Mouse (Mus musculus) midbrain, embryonic 11.5 days (tissue): ENCODE results near the gene Dnajb3. TPM values are rescaled to one million over a fixed set of nuclear protein-coding genes. Genes with fewer than 3 reads are reported as not detected.

Experiments
- ATAC-seq: fragments of 200-750 bp; cut with Nextera tagmentation; 2 replicates; pipeline ENCODE4 v1.8.0; 2017; ENCODE audit warnings: moderate TSS enrichment, moderate library complexity; ENCODE audit not compliant: low FRiP score
- DNase-seq: peaks from one replicate; pipeline ENCODE4 v3.0.0; 2015; ENCODE audit warnings: low spot score; ENCODE audit errors: missing footprints
- H3K27ac ChIP-seq: fragments of 300-500 bp; sonication (generic); 2 replicates; pipeline ENCODE4 v1.5.1; 2014; ENCODE audit warnings: low read depth, low read length
- H3K27me3 ChIP-seq: fragments of 300-500 bp; sonication (generic); 2 replicates; pipeline ENCODE4 v1.6.1; 2014; ENCODE audit warnings: mild to moderate bottlenecking, low read length, moderate library complexity, mixed read lengths; ENCODE audit not compliant: control insufficient read depth, insufficient read depth
- H3K36me3 ChIP-seq: fragments of 300-500 bp; sonication (generic); 2 replicates; pipeline ENCODE4 v1.6.1; 2014; ENCODE audit warnings: mild to moderate bottlenecking, low read length, moderate library complexity, mixed read lengths; ENCODE audit not compliant: control insufficient read depth, insufficient read depth
- H3K4me1 ChIP-seq: fragments of 300-500 bp; sonication (generic); 2 replicates; pipeline ENCODE4 v1.6.1; 2014; ENCODE audit warnings: low read length; ENCODE audit not compliant: control insufficient read depth, insufficient read depth
- H3K4me2 ChIP-seq: fragments of 300-500 bp; sonication (generic); 2 replicates; pipeline ENCODE4 v1.6.1; 2014; ENCODE audit warnings: mild to moderate bottlenecking, moderate library complexity
- H3K4me3 ChIP-seq: fragments of 300-500 bp; sonication (generic); 2 replicates; pipeline ENCODE4 v1.5.1; 2014; ENCODE audit warnings: low read depth, low read length
- H3K9ac ChIP-seq: fragments of 300-500 bp; sonication (generic); 2 replicates; pipeline ENCODE4 v1.6.1; 2014; ENCODE audit warnings: low read length
- H3K9me3 ChIP-seq: fragments of 300-500 bp; sonication (generic); 2 replicates; pipeline ENCODE4 v1.6.1; 2016; ENCODE audit warnings: low read length; ENCODE audit not compliant: control insufficient read depth
- WGBS: fragments of 180-500 bp; shearing (Covaris S2); extraction: QIAGEN DNeasy Blood & Tissue Kit; methylation state at CpG from one replicate; pipeline ENCODE4 v1.1.7; 2014; 5-methylcytosine and 5-hydroxymethylcytosine counted together
- polyA plus RNA-seq: library from polyadenylated mRNA; unstranded; fragments of >200 nt; fragmentation: Nextera tagmentation; extraction: Ambion mirVana; gene quantifications from 2 replicates; pipeline ENCODE4 v1.2.1, GENCODE M21; 2014

Gene Dnajb3
- polyA plus RNA-seq, 1 experiment from 2014 or later = 13.4 TPM

DNA sequence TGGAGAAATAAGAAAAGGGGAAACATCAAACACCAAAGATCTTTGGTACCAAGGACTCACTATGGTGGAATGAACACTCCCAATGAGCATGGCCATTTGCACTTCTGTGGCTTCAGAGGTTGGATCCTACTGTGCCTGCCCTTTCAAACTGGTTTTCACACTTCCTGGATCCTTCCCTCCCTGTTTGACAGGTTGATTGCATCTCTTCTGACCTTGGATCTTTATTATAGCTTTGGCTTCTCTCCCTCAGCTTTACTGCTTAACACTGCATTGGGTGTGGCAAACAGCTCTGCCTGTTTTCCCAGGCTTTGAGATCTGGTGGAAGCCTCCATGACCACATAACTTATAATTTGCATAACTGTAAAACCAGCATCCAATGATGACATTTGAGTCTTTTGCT, 14.8 kb upstream of the Dnajb3 start:
- no peak overlapping the region for H3K27ac ChIP-seq
- no peak overlapping the region for H3K9ac ChIP-seq
- no peak overlapping the region for H3K4me2 ChIP-seq
- H3K4me3 ChIP-seq = no peak overlapping the region
- H3K9me3 ChIP-seq = peaks cover 26% of the 10 kb centered on the region
- no peaks in the 10 kb centered on the region for H3K27me3 ChIP-seq
- H3K36me3 ChIP-seq = no peaks in the 10 kb centered on the region
- peak; percentile 85 for DNase-seq
- ATAC-seq = no peak
- H3K4me1 ChIP-seq = no peaks in the 10 kb centered on the region

DNA sequence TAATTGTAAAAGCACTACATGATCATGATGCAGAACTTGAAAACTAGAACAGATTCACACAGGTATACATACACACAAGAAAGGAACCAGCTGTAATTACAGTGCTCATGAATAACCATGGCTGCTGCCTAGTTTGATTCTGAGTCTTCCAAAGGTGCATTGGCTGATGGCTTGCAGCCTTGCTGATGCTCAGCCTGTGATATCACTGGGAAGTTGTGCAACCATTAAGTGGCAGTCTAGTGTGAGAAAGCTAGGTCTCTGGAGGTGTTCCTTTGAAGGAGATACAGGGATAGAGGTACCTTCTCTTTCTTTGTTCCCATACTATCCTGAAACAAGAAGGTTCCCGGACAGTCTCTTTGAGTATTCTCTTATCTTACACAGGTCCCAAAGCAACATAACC, 13.5 kb upstream of the Dnajb3 start:
- no peak overlapping the region for H3K4me3 ChIP-seq
- H3K9ac ChIP-seq = no peak overlapping the region
- DNase-seq (peak; percentile 81), ATAC-seq (no peak)
- WGBS = 16% methylated on average over 1 of the region's 1 CpGs
- no peaks in the 10 kb centered on the region for H3K27me3 ChIP-seq
- H3K4me2 ChIP-seq = no peak overlapping the region
- no peaks in the 10 kb centered on the region for H3K4me1 ChIP-seq
- H3K9me3 ChIP-seq = peaks cover 36% of the 10 kb centered on the region
- H3K36me3 ChIP-seq = no peaks in the 10 kb centered on the region
- no peak overlapping the region for H3K27ac ChIP-seq

DNA sequence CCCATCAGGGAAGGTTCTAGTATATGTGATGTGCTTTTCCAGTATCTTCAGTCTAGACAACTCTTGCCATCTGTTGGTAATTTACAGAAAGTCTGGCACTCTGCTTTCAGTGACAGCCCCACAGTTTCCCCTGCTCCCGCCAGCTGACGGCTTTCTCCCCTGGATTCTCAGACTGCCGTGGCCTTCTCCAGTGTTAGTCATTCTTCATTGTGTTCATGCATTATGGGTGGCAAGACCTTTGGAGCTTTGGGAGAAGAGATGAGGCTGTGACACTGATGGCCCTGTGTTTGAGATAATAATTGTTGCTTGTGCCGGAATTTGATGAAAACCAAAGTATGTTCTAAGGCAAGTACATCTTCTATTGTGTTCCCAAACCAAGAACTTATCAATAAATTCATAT, 13.0 kb upstream of the Dnajb3 start:
- no peak overlapping the region for H3K4me2 ChIP-seq

DNA sequence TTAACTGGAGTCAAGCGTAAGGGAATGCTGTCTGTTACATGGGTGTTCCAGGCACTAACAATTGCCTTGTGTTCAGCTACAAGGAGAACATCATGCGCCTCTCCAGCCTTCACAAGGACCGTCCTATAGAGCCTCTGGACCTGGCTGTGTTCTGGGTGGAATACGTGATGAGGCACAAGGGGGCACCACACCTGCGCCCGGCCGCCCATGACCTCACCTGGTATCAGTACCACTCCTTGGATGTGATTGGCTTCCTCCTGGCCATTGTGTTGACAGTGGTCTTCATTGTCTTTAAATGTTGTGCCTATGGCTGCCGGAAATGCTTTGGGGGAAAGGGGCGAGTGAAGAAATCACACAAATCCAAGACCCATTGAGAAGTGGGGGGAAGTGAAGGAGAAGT, 12.5 kb upstream of the Dnajb3 start:
- no peak for ATAC-seq
- H3K4me1 ChIP-seq = no peaks in the 10 kb centered on the region

More for the DNA sequence above, 13.0 kb upstream of the Dnajb3 start:
- Histone ChIP-seq H3K9ac (no peak overlapping the region), H3K4me1 (no peaks in the 10 kb centered on the region), H3K4me3 (no peak overlapping the region), H3K36me3 (no peaks in the 10 kb centered on the region), H3K27ac (no peak overlapping the region), H3K27me3 (no peaks in the 10 kb centered on the region), H3K9me3 (peaks cover 40% of the 10 kb centered on the region)
- WGBS = 49% methylated on average over 4 of the region's 4 CpGs
- no peak for ATAC-seq
- DNase-seq = peak; percentile 81

DNA sequence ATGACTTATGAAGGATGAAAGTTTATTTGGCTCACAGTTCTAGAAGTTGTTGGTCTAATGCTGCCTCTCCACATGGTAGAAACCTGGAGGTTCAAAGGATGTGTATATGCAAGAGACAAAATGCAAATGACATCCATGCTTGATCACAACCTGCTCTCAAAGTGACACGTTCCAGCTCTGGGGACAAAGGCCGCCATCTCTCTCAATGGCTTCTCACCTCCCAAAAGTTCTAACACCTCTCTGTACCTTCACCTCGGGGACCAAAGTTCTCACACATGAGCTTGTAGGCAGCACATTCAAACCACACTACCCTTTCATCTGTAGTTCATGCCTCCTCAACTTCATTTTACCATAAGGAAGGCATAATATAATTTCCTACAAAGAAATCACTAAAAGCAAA, 12.0 kb upstream of the Dnajb3 start:
- H3K27me3 ChIP-seq = no peaks in the 10 kb centered on the region
- H3K36me3 ChIP-seq = no peaks in the 10 kb centered on the region
- 43% methylated on average over 3 of the region's 3 CpGs for WGBS
- ATAC-seq (no peak), DNase-seq (peak; percentile 51)
- H3K4me1 ChIP-seq = no peaks in the 10 kb centered on the region
- H3K4me2 ChIP-seq = no peak overlapping the region
- H3K27ac ChIP-seq = no peak overlapping the region
- no peak overlapping the region for H3K4me3 ChIP-seq
- peaks cover 50% of the 10 kb centered on the region for H3K9me3 ChIP-seq
- H3K9ac ChIP-seq = no peak overlapping the region

More for the DNA sequence above, 12.5 kb upstream of the Dnajb3 start:
- no peak overlapping the region for H3K27ac ChIP-seq
- DNase-seq = peak; percentile 72
- 74% methylated on average over 9 of the region's 9 CpGs for WGBS
- H3K4me3 ChIP-seq = no peak overlapping the region
- no peak overlapping the region for H3K9ac ChIP-seq
- peaks cover 46% of the 10 kb centered on the region for H3K9me3 ChIP-seq
- no peaks in the 10 kb centered on the region for H3K27me3 ChIP-seq
- H3K36me3 ChIP-seq = no peaks in the 10 kb centered on the region
- H3K4me2 ChIP-seq = no peak overlapping the region

DNA sequence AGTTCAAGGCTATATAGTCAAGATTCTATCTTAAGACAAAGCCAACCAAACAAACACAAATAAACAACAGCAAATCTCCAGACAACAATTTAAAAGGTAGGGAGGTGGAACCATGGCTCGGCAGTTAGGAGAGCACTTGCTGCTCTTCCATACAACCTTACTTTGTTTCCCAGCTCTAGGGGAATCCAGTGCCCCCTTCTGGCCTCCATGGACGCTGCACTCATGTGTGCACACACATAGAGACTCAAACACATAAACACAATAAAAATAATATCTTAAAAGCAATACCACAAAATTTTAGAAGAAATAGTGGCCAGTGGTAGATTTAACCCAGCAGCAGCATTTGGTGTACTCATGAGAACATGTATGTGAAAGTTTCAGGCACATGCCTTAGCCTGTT, 11.6 kb upstream of the Dnajb3 start:
- Histone ChIP-seq H3K4me3 (no peak overlapping the region), H3K4me1 (no peaks in the 10 kb centered on the region), H3K36me3 (no peaks in the 10 kb centered on the region), H3K9me3 (peaks cover 53% of the 10 kb centered on the region), H3K4me2 (no peak overlapping the region), H3K9ac (no peak overlapping the region), H3K27ac (no peak overlapping the region), H3K27me3 (no peaks in the 10 kb centered on the region)
- peak; percentile 81 for DNase-seq
- WGBS = 62% methylated on average over 2 of the region's 2 CpGs
- ATAC-seq = no peak

DNA sequence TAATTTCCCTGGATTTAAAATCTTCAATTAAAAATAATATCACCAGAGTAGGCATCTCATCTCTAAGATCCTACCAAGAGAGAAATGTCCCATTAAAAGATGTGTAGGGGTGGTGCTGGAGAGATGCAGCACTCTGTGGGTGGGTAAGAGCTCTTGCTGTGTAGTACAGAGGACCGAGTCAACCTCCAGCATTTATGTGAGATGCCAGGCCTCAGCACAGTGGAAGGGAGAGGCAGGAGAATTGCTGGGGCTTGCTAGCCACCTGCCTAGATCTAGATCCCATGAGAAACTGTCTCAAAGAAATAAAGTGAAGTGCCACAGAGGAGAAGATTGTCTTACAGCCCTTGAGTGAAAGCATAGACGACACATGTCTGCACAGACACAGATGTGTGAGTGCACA, 11.0 kb upstream of the Dnajb3 start:
- no peak overlapping the region for H3K27ac ChIP-seq
- H3K27me3 ChIP-seq = no peaks in the 10 kb centered on the region
- H3K36me3 ChIP-seq = no peaks in the 10 kb centered on the region
- no peak overlapping the region for H3K9ac ChIP-seq
- no peak overlapping the region for H3K4me3 ChIP-seq
- 54% methylated on average over 2 of the region's 2 CpGs for WGBS
- DNase-seq (peak; percentile 71), ATAC-seq (no peak)
- H3K9me3 ChIP-seq = peaks cover 57% of the 10 kb centered on the region
- H3K4me2 ChIP-seq = no peak overlapping the region
- no peaks in the 10 kb centered on the region for H3K4me1 ChIP-seq

DNA sequence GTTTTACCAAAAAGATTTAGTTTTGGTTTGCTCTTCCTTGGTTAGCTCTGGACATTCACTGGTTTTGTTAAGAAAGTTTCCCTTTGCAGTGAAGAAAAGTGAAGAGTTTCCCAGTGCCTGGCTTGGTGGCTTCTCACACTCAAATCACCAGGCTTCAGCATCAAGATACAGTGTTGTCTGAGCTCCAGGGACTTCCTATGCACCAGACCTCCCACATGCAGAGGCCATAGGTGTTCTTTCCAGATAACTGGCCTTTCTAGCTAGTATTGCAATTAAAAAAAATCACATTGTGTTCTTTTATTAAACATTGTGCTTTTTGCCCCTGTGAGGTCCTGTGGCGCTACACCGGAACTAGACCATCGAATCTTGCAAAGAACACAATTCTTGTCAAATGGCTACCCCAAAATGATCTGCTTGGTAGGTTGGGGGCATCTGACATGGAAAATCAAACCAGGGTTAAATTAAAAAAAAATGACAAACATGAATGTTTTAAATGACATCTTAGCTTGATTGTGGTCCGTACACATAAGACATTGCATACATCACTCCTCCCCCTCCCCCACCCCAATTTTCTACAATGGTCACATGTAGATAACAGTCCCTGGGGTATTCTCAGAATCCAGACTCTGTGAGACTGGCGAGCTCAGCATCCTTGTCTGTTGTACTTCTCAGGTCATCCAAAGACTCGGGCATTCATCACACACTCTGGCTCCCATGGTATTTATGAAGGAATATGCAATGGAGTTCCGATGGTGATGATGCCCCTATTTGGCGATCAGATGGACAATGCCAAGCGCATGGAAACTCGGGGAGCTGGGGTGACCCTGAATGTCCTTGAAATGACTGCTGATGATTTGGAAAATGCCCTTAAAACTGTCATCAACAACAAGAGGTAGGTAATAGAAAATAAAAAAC, 10.1 kb upstream of the Dnajb3 start:
- Histone ChIP-seq H3K27ac (no peak overlapping the region), H3K4me3 (no peak overlapping the region), H3K27me3 (no peaks in the 10 kb centered on the region), H3K9me3 (peaks cover 61% of the 10 kb centered on the region), H3K4me1 (no peaks in the 10 kb centered on the region), H3K9ac (no peak overlapping the region), H3K4me2 (no peak overlapping the region), H3K36me3 (no peaks in the 10 kb centered on the region)
- 70% methylated on average over 10 of the region's 10 CpGs for WGBS
- DNase-seq = peak; percentile 85
- ATAC-seq = no peak

DNA sequence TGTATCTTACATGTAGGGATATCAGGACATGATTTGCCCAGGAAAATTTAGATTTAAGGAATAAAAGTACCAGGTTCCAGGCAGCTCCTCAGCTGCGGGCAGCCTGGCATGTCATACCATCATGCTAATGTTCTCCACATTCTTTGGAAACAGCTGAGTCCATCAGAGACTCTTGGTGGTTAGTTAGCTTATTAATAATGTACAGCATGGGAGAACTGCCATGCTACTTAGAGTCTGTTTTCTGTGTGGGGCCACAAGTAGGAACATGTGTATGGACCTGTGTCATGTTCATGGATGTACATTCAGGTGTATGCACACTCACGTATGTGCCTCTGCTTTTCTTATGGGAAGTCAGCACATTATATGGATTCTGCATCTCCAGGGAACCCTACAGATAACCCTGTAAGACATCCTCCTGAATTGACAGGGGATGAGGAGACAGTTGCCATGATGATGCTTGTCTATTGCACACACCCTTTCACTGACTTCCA, 8.9 kb upstream of the Dnajb3 start:
- ATAC-seq (no peak), DNase-seq (peak; percentile 72)
- Histone ChIP-seq H3K4me2 (no peak overlapping the region), H3K27ac (no peak overlapping the region), H3K36me3 (no peaks in the 10 kb centered on the region), H3K4me1 (no peaks in the 10 kb centered on the region), H3K9ac (no peak overlapping the region), H3K9me3 (peaks cover 61% of the 10 kb centered on the region), H3K4me3 (no peak overlapping the region), H3K27me3 (no peaks in the 10 kb centered on the region)
- 84% methylated on average over 2 of the region's 2 CpGs for WGBS
